Mouse (Mus musculus): ENCODE data around the gene Fgb.

Fgb gene

DNA sequence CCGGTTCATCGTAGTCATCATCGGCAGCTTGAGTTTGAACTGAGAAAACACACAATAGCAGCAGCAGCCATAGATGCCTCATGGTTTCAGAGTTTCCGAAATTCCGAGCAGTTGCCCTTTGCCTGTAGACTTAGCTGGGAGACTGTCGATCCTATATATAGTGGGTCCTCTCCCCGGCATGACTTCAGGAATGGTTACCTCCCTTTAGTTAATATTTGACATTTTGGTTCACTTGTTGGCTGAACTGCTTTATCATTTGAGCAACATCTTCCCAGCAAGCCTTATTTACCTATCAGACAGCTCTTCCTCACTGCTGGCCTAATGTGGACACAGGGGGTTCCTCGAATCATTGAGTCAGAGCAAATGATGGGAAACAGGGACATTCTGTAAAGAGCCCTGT is at the start of gene Fgb:
TSS of gene Fgb (minus strand) at position 184 of the 400 bp plus-strand sequence.
- DNase-seq (ENCODE audit: low read depth, low spot score), result no peak

DNA sequence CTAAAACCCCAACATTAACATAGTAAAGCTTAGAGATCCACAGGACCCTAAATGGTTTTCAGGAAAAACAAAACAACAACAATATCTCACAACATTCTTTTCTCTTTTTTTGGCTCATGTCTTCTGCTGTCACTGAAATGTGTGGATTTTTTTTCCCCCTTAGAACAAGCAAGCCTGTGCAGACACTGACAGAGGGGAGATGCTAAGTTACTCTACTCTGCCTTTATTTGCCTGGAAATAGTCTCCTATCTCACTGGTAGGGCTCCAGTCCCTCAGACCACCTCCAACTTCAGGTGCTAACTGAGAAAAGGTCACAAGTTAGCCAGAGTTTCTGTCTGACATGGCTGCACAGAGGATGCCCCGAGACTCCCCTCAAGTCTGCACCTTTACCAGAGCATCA is 49.5 kb upstream of the Fgb start:
- DNase-seq (ENCODE audit: low read depth, low spot score), result no peak

DNA sequence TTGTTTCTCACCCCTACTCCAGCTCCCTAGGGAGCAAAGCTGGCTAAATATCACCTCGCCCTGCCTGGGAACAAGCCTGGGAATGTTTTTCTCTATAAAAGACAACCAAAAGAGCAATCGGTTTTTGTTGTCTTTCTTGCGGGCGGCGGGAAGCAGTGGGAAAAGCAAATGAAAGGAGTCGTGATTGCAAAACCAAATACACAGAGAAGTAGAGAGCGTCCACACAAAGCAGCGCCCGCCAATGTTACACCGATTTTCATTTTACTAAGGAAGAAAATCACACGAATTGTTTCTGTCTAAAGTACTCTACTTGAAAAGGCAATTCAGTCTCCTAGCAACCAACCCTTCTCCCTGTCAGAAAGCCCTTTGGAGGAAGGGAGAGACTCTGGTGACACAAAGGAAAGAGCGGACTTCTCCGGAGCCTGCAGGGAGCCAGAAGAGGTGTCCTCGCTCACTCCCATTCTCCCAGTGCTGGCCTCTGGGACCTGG is 48.9 kb upstream of the Fgb start:
- no peak for DNase-seq (ENCODE audit: low read depth, low spot score)

DNA sequence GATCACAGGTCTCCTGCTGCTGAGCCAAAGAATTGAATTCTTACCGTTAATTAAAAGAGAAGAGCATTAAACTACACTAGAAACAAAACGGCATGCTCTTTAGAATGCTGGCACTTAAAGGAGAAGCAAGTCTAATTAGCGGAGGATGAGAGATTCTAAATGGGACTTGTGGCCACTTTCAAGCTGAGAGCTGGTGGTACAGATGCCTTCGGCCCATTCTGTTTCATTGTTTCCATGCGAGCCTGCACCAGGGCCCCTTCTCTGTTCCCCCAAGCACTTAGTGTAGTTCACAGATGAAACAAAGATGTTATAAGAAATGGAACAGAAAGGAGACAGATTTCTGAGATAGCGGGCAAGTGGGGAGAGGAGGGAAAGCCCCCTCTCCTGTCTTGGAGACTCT is 47.9 kb upstream of the Fgb start:
- DNase-seq (ENCODE audit: low read depth, low spot score), result no peak

DNA sequence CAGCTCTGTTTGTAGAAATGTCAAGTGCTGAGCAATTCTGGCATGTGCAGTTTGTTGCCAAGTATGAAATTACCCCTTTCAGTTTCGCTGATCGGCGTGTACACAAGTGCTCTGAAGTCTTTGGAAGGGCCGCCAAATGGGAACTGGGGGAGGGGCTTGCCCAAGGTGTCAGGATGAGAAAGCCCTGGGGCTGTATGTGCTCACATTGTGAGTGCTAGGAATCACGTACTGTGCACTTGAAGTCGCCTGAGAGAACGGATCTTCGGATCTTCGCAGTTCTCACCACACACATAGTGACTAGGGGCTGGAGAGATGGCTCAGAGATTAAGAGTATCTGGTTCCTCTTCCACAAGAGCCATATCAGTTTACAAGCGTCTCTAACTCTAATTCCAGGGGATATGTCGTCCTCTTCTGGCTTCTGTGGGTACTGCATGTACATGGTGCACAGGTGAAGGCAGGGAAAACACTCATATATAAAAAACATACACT is 30.9 kb upstream of the Fgb start:
- DNase-seq (ENCODE audit: low read depth, low spot score), result peak; percentile 63

DNA sequence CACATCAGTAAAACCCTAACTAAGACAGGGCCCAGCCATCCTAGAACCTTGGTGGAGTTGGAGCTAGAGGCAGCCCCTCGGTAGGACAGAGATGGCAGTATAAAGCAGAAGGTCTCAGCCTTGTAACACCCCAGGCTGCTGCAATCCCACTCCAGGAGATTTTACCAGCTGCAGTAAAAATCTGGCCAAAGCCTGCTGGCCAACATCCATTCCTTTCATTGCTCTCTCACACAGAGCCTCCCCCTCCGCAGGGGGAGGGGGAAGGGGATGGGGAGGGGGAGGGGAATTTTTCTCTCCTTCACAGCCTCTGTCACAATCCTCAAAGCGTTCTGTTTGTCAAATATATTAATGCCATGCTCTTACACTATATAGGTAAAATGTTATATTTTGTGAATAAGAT is 26.9 kb upstream of the Fgb start:
- DNase-seq (ENCODE audit: low read depth, low spot score), result no peak

DNA sequence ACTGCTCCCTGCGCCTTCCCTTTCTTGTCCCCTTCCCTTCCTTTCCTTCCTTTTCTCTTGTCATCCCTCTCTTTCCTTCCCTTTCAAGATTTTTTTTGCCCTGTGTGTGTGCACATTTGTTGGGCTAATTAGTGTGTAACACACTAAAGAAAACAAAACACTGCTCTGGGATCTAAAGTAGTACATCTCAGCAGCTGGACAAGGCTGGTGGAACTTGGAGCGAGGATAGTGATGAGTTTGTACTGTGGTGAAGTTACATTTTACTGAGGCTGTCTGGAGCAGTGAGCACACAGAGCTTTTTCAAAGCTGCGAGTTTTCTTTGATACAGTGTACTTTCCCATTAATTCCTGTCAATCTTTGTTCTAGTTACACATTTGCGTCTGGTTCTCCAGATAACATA is 20.6 kb upstream of the Fgb start:
- DNase-seq (ENCODE audit: low read depth, low spot score), result no peak

DNA sequence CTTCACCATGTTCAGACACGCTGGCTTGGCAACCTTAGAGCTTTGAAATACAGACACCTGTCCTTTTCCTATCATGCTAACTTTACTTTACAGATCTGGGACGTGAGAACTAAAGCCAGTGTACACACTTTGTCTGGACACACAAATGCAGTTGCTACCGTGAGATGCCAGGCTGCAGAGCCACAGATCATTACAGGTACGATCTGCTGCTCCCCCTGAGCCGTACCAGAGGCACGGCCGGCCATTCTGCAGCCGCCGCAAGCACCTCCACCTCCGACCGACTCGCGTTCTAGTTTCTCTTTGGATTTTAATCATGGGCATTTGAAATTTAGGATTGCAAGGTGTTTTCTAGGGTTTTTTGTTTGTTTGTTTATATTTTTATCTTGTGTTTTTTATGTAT is 19.2 kb upstream of the Fgb start:
- no peak for DNase-seq (ENCODE audit: low read depth, low spot score)

GRCm38 (mm10) chr3:83067920-83068319 is 18.3 kb upstream of the Fgb start:
- DNase-seq (ENCODE audit: low read depth, low spot score), result no peak

DNA sequence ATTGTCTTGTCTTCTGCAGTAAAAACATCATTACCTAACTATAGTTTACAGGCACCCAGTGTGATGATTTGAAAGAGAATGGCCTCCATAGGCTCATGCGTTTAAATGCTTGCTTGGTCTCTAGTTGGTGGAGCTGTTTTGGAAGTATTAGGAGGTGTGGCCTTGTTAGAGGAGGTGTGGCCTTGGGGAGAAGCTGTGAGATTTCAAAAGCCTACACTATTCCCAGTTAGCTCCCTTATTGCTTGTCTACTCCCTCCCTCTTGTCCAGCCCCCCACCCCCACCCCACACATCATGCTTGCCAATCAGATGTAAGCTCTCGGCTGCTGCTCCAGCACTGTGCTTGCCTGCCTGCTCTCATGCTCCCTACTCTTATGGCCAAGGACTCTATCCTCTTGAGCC is 7.4 kb upstream of the Fgb start:
- DNase-seq (ENCODE audit: low read depth, low spot score), result no peak

DNA sequence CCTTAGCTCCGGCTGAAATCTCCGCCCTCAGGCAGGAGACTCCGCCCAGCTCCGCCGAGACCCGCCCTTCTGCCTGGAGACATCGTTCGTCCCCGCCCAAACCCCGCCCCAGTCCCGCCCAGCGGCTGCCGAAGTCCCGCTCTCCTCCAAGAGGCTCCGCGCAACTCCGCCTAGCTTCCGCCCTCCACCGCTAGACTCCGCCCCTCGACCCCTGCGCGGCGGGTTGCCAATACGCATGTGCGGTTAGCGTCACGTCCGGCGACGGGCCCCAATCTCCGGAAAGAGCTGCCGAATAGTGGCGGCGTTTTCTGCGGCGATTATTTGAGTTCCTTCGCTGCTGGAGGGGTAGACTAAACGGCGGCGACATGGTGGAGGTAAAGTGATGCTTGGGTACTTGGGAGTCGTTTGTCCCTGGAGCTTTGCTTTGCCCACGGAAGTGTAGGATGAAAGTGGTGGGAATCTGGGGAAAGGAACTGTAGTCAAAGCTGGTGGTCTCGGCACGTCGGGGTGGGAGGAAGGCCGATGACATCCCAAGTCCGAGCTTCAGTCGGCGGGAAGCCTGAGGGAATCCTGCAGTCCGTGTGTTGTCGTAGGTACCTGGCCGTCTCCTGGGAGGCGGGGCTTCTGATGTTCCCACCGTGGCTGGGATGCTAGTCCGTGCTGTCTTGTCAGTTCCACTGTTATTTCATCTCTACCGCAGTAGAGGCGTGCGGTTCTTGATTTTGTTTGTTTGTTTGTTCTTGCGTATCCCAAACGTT is 5.8 kb upstream of the Fgb start, which contains the start of gene Plrg1:
TSS of gene Plrg1 (plus strand) at position 242 of the 758 bp plus-strand sequence.
- peak; percentile 97 for DNase-seq (ENCODE audit: low read depth, low spot score)

- no peak for DNase-seq (ENCODE audit: low read depth, low spot score)
Observed at GRCm38 (mm10) chr3:83054759-83055158, 5.1 kb upstream of the Fgb start.

- no peak for DNase-seq (ENCODE audit: low read depth, low spot score)
Observed at GRCm38 (mm10) chr3:83053758-83054157, 4.1 kb upstream of the Fgb start.

GRCm38 (mm10) chr3:83053126-83053525 is 3.5 kb upstream of the Fgb start:
- no peak for DNase-seq (ENCODE audit: low read depth, low spot score)

DNA sequence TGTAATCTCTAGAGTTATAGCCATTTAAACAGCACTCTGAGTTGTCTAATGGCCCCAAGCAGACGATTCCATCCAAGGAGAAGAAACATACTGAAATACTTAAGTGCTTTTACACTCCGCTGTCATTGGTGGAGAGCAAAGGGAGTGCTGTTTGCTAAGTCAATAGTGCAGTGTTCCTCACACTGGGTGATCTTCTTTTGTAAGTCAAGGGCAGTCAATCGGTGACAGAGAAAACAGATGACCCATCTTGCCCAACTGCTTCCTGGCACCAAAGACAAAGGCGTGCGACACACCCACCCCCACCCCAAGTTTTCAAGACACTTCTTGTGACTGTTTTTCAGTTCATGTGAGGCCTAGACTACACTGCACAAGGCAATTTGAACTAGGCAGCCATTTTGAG is 2.4 kb upstream of the Fgb start:
- no peak for DNase-seq (ENCODE audit: low read depth, low spot score)

DNA sequence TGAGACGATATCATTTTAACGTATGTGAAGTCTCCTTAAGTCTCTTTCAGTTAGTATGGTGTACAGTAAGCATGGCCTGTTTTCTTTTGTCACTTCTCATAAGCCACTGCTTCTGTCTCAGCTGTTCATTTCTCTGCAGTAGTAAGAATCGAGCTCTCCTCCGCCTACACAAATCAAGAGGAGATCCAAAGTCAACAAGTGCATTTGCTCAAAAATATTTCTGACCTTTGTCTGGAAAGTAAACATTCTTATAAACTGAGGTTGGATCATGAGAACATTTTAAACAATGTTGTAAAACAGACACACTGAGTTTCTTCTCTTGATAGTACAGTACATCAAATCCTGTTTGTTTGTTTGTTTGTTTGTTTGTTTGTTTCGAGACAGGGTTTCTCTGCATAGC is 998 bp upstream of the Fgb start:
- DNase-seq (ENCODE audit: low read depth, low spot score), result no peak

- no peak for DNase-seq (ENCODE audit: low read depth, low spot score)
Observed at GRCm38 (mm10) chr3:83046649-83047048, 3.0 kb downstream of the Fgb start.

GRCm38 (mm10) chr3:83042451-83042850 is 7.2 kb downstream of the Fgb start:
- DNase-seq (ENCODE audit: low read depth, low spot score), result no peak

- DNase-seq (ENCODE audit: low read depth, low spot score), result no peak
Observed at GRCm38 (mm10) chr3:83039666-83040065, 10.0 kb downstream of the Fgb start.

DNA sequence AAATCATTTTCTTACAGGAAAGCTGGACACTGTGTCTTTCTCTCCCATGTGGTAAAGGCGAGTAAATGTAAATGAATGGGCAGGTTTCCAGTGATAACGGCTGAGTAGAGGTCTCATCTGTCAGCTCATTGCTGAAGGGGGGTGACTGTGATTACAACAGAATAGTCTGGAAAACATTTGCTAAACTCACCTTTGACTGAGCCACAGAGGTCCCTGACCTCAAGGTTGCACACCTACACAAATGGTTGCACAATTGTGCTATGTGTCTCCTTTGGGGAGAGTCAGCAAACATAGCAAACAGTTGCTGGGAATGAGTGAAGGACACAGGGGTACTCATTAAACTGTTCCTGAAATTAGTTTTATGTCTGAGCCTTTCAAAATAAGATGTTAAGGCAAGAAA is 10.8 kb downstream of the Fgb start:
- DNase-seq (ENCODE audit: low read depth, low spot score), result no peak

- no peak for DNase-seq (ENCODE audit: low read depth, low spot score)
Observed at GRCm38 (mm10) chr3:83033801-83034200, 15.9 kb downstream of the Fgb start.

- DNase-seq (ENCODE audit: low read depth, low spot score), result no peak
Observed at GRCm38 (mm10) chr3:83032746-83033308, 16.8 kb downstream of the Fgb start.

DNA sequence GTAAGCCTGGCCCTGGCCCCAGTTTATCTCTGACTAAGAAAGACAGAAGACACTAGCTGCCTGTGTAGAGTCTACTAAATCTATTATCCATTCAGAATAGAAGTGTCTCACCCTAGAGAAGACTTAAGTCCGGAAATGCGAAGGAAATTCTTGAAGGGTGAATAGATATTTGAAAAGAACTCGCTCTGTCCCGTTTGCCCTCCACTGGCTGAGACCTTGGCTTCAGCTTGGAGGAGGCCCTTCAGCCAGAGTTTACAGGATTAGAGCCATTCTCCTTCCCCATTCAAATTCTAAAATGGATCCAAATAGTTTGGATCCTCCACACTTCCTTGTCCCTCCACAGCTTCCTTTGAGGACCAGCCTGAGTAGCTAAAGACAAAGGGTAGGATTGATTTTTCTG is 19.3 kb downstream of the Fgb start:
- DNase-seq (ENCODE audit: low read depth, low spot score), result no peak

Measured in forelimb bud, embryonic 11.5 days (tissue).